ENCODE assay signal across 8 mouse cellular contexts in the genomic region with DNA sequence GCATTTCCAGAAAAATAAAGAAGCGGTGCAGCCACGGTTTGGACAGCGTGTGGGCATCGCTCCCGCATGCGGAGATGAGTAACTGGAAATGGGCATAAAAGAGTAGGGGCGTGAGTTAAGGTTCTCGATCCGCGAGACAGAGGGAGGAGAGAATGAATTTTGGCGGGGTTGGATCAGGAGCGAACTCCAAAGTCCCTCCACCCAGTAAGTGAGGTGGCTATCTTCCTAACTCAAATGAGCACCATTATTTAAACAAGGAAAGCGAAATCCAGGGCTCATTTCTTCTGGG. TPM values are rescaled to one million over a fixed set of nuclear protein-coding genes. Genes with fewer than 3 reads are reported as not detected.
A peak's percentile ranks its signal among the peaks of the same experiment; 100 is the strongest.
DNase-seq lines count a peak whose midpoint lies in the region; ATAC-seq and TF ChIP-seq lines count a peak whose summit lies in the region.

No protein-coding gene starts in this region.

- H3K27ac ChIP-seq in left cerebral cortex, adult 2 months, result peak overlapping the region; percentile 53; the same call in 1 of the 2 replicates
- peak overlapping the region; percentile 87; the same call in 1 of the 2 replicates for H3K27ac ChIP-seq in embryonic facial prominence, embryonic 15.5 days (replicated peaks)
- H3K27ac ChIP-seq in intestine, embryonic 14.5 days (ENCODE audit: low read depth), result 0 out of 2 replicates have a peak overlapping the region, but pooled peaks have one; percentile 11
- H3K27ac ChIP-seq in midbrain, embryonic 16.5 days (ENCODE audit: low read length), result peak overlapping the region; percentile 100

- peak overlapping the region; percentile 76 for H3K9ac ChIP-seq in embryonic facial prominence, embryonic 15.5 days
- H3K9ac ChIP-seq in intestine, embryonic 14.5 days (ENCODE audit: low read length), result peak overlapping the region; percentile 93
- H3K9ac ChIP-seq in midbrain, embryonic 16.5 days (ENCODE audit: low read depth, low read length), result peak overlapping the region; percentile 96

- no peak for TF ChIP-seq CTCF in left cerebral cortex, adult 2 months (IDR thresholded peaks at IDR 0.05)

- no peaks in the 10 kb centered on the region for H3K27me3 ChIP-seq in embryonic facial prominence, embryonic 15.5 days
- H3K27me3 ChIP-seq in intestine, embryonic 14.5 days (replicated peaks; ENCODE audit: control insufficient read depth, insufficient read depth, low read length), result no peaks in the 10 kb centered on the region
- no peaks in the 10 kb centered on the region for H3K27me3 ChIP-seq in midbrain, embryonic 16.5 days (ENCODE audit: control insufficient read depth, insufficient read depth, low read depth, low read length)

- intact Hi-C loops in left cerebral cortex, adult 2 months (cut with DNase I), result loop anchor here (2.0 to 5.0 kb wide), 3 partner anchors 23 to 177 kb away; no protein-coding TSS in a partner anchor

- no peaks in the 10 kb centered on the region for H3K9me3 ChIP-seq in embryonic facial prominence, embryonic 15.5 days (replicated peaks)
- no peaks in the 10 kb centered on the region for H3K9me3 ChIP-seq in intestine, embryonic 14.5 days (ENCODE audit: control insufficient read depth, low read length)
- no peaks in the 10 kb centered on the region for H3K9me3 ChIP-seq in midbrain, embryonic 16.5 days (replicated peaks; ENCODE audit: control insufficient read depth, low read length, poor library complexity, severe bottlenecking)

- DNase-seq in left cerebral cortex, adult 2 months (ENCODE audit: extremely low spot score in 1 of 2, low spot score in 2 of 2), result no peak
- DNase-seq in left cerebral cortex, adult 9 months (ENCODE audit: low spot score in 2 of 2), result no peak
- DNase-seq in intestine, embryonic 14.5 days (ENCODE audit: low spot score), result no peak
- DNase-seq in spleen, adult 12 weeks (ENCODE audit: low spot score), result no peak
- DNase-seq in embryo, embryonic 10.5 days (ENCODE audit: low spot score), result no peak

- H3K4me1 ChIP-seq in embryonic facial prominence, embryonic 15.5 days, result peaks cover 21% of the 10 kb centered on the region
- H3K4me1 ChIP-seq in intestine, embryonic 14.5 days (replicated peaks; ENCODE audit: control insufficient read depth, insufficient read depth, low read length), result peaks cover 6% of the 10 kb centered on the region; the same call in 1 of the 2 replicates
- peaks cover 27% of the 10 kb centered on the region for H3K4me1 ChIP-seq in midbrain, embryonic 16.5 days (ENCODE audit: control insufficient read depth, insufficient read depth, low read length)

- peak overlapping the region; percentile 97 for H3K4me3 ChIP-seq in left cerebral cortex, adult 2 months
- peak overlapping the region; percentile 63 for H3K4me3 ChIP-seq in embryonic facial prominence, embryonic 15.5 days (replicated peaks)
- peak overlapping the region; percentile 90 for H3K4me3 ChIP-seq in intestine, embryonic 14.5 days (ENCODE audit: low read depth, low read length)
- peak overlapping the region; percentile 90 for H3K4me3 ChIP-seq in midbrain, embryonic 16.5 days (ENCODE audit: low read depth, low read length)

- WGBS in embryonic facial prominence, embryonic 15.5 days, result 3% methylated on average over 13 of the region's 13 CpGs
- 4% methylated on average over 13 of the region's 13 CpGs for WGBS in intestine, embryonic 14.5 days
- 1% methylated on average over 13 of the region's 13 CpGs for WGBS in midbrain, embryonic 16.5 days

- peak overlapping the region; percentile 91 for H3K4me2 ChIP-seq in embryonic facial prominence, embryonic 15.5 days (replicated peaks)
- peak overlapping the region; percentile 95 for H3K4me2 ChIP-seq in intestine, embryonic 14.5 days (ENCODE audit: low read length)
- H3K4me2 ChIP-seq in midbrain, embryonic 16.5 days (ENCODE audit: low read length), result peak overlapping the region; percentile 68

- ATAC-seq in embryonic facial prominence, embryonic 15.5 days (ENCODE audit: insufficient number of reproducible peaks, low FRiP score, low TSS enrichment, low read depth), result no peak
- ATAC-seq in intestine, embryonic 14.5 days (replicated peaks; ENCODE audit: low FRiP score, low TSS enrichment, low read depth), result no peak
- no peak for ATAC-seq in midbrain, embryonic 16.5 days
- ATAC-seq in megakaryocyte-erythroid progenitor cell, adult 5-6 weeks (replicated peaks; ENCODE audit: low FRiP score, low TSS enrichment, poor library complexity, severe bottlenecking), result no peak

- no peaks in the 10 kb centered on the region for H3K36me3 ChIP-seq in embryonic facial prominence, embryonic 15.5 days
- peaks cover 15% of the 10 kb centered on the region for H3K36me3 ChIP-seq in intestine, embryonic 14.5 days (ENCODE audit: control insufficient read depth, insufficient read depth, low read length)
- no peaks in the 10 kb centered on the region for H3K36me3 ChIP-seq in midbrain, embryonic 16.5 days (ENCODE audit: control insufficient read depth, insufficient read depth, low read length)

RNA-seq across cellular contexts. Expression of gene Mpped2, which starts 2.6 kb away (rescaled TPM):
- total RNA-seq in left cerebral cortex, adult 2 months (2021), result 10 to 100 TPM; 30.7 to 32.8 TPM
- polyA plus RNA-seq in embryonic facial prominence, embryonic 15.5 days (2015; fragmentation: Nextera tagmentation; extraction: Ambion mirVana), result 56.3 and 61.9 TPM in 2 replicates
- polyA plus RNA-seq in intestine, embryonic 14.5 days (2014; fragmentation: Nextera tagmentation; extraction: Ambion mirVana), result 45.6 and 54.7 TPM in 2 replicates
- 99.5 and 110 TPM in 2 replicates for polyA plus RNA-seq in midbrain, embryonic 16.5 days (2015; fragmentation: Nextera tagmentation; extraction: Ambion mirVana)
- total RNA-seq in megakaryocyte-erythroid progenitor cell, adult 5-6 weeks (2014; fragmentation: Nextera tagmentation), result 1.9 and 17.1 TPM in 2 replicates
- total RNA-seq in megakaryocyte-erythroid progenitor cell, adult 5-6 weeks (2017), result 0.57 TPM in 1 of 2 replicates, not detected in the other

Comparison
In these comparisons a context has a peak if more than half of its experiments do, and no peak if none do; other contexts are left out.
1. H3K27ac ChIP-seq: peak in every context shown above with its lines; median percentile 100 in midbrain, embryonic 16.5 days; 87 in embryonic facial prominence, embryonic 15.5 days; 53 in left cerebral cortex, adult 2 months; 11 in intestine, embryonic 14.5 days.